ENCODE assay signal across 8 mouse cellular contexts in the genomic region with DNA sequence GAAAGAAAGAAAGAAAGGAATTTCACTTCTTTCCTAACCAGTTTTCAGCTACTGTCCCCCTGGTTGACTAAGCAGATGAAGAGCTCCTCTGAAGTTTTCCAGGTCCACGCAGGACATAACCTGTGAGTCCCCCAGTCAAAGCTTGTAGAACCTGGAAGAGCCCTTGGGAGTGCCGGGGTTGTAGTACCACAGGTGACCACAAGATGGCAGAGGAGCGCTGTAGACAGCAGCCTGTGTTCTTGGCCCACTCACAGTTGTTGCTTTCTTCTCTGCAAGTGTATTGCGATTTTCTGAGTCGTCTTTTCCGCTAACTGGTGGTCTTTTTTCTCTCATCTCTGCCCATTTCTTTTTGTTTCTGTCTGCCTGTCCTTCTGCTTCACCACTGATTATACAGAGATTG.
A peak's percentile ranks its signal among the peaks of the same experiment; 100 is the strongest.
DNase-seq lines count a peak whose midpoint lies in the region; ATAC-seq and TF ChIP-seq lines count a peak whose summit lies in the region.

No protein-coding gene starts in this region.

- H3K36me3 ChIP-seq in heart, adult 2 months (ENCODE audit: control insufficient read depth, insufficient read depth, low read length) = no peaks in the 10 kb centered on the region

- intact Hi-C loops in heart, adult 2 months (cut with DNase I) = loop anchor here (1.0 to 5.0 kb wide), 2 partner anchors 146 to 192 kb away; no protein-coding TSS in a partner anchor
- intact Hi-C loops in heart, postnatal 25 days (cut with DNase I) = loop anchor here (1.0 to 10.0 kb wide), 2 partner anchors 146 to 809 kb away; a partner anchor contains a TSS

- ATAC-seq in Patski = peak; percentile 57

- H3K9ac ChIP-seq in heart, adult 2 months (ENCODE audit: low read depth, low read length) = no peak overlapping the region

- DNase-seq in heart, adult 2 months = peak; percentile 70 to 85
- DNase-seq in heart, postnatal 25 days (ENCODE audit: low spot score) = no peak
- DNase-seq in Patski (ENCODE audit: low read depth, low spot score) = peak; percentile 47
- DNase-seq in cerebellum, adult 9-11 months = peak; percentile 70
- peak; percentile 39 to 47 for DNase-seq in gastrocnemius, adult 8-10 months (ENCODE audit: low spot score in 2 of 2)
- peak; percentile 84 to 85 for DNase-seq in layer of hippocampus, postnatal 10 days (ENCODE audit: low spot score in 2 of 2)
- DNase-seq in mesoderm, embryonic 11.5 days (ENCODE audit: low read depth, low spot score) = peak; percentile 90
- peak; percentile 61 to 78 for DNase-seq in spleen, postnatal 14 days (ENCODE audit: low spot score in 2 of 2)

- CTCF ChIA-PET in Patski (lab: Charles Lee) = interaction anchor here (0.6 to 1.9 kb wide), 10 partner anchors 9 to 209 kb away, joined by 3 to 12 read pairs (median 4); no protein-coding TSS in a partner anchor

- no peak overlapping the region for H3K27ac ChIP-seq in heart, adult 2 months

- H3K79me2 ChIP-seq in heart, adult 2 months (replicated peaks; ENCODE audit: control insufficient read depth, insufficient read depth, low read length) = no peaks in the 10 kb centered on the region

- POLR2A ChIA-PET in Patski (lab: Charles Lee) = interaction anchor here (1.1 kb wide), 1 partner anchor 148 kb away, joined by 3 read pairs; no protein-coding TSS in a partner anchor

- in situ Hi-C loops in Patski (cut with MboI; ENCODE audit: low pct_unique_long_range_greater_than_20kb) = loop anchor here (5.0 to 25.0 kb wide), 2 partner anchors 142 to 822 kb away; a partner anchor contains a TSS

- TF ChIP-seq CTCF in heart, adult 2 months (IDR thresholded peaks at IDR 0.05) = peak; percentile 97
- TF ChIP-seq CTCF in Patski (IDR thresholded peaks at IDR 0.05) = peak; percentile 95

- TF ChIP-seq EP300 in heart, adult 2 months (IDR thresholded peaks at IDR 0.05; ENCODE audit: insufficient read depth, low read depth, low read length) = peak; percentile 91; the same call in 1 of the 2 replicates

- WGBS in heart, adult 2 months = 3% methylated on average over 6 of the region's 6 CpGs

- TF ChIP-seq POLR2A in heart, adult 2 months (IDR thresholded peaks at IDR 0.05; ENCODE audit: insufficient read depth, low read depth, low read length) = no peak

- peaks cover 13% of the 10 kb centered on the region for H3K4me1 ChIP-seq in heart, adult 2 months (ENCODE audit: control insufficient read depth, insufficient read depth, low read length)

- no peaks in the 10 kb centered on the region for H3K27me3 ChIP-seq in heart, adult 2 months (ENCODE audit: control insufficient read depth, insufficient read depth, low read length)
- H3K27me3 ChIP-seq in Patski = no peaks in the 10 kb centered on the region

- H3K4me3 ChIP-seq in heart, adult 2 months = no peak overlapping the region
